Mouse (Mus musculus) naive thymus-derived CD4-positive, alpha-beta T cell, adult 2 months (primary cell): ENCODE measurements around the gene Gm21981.
"Not testable (repeated sequence)": the region's sequence is repeated elsewhere in the genome, so short reads cannot be mapped to it uniquely, and the experiment has no call there.

ENCODE experiments used
- DNase-seq: peaks from one replicate; pipeline ENCODE4 v3.0.0-alpha.2; 2011; ENCODE audit warnings: low read depth

Gm21981 gene

GRCm38 (mm10) chr17:47663009-47663713 lies 31.1 kb downstream of the Gm21981 start:
- DNase-seq = no peak

GRCm38 (mm10) chr17:47658741-47659243 lies 35.5 kb downstream of the Gm21981 start:
- DNase-seq = no peak

- DNase-seq = no peak
These were observed 36.4 kb downstream of the Gm21981 start for GRCm38 (mm10) chr17:47657901-47658300.

- no peak for DNase-seq
These were observed 38.6 kb downstream of the Gm21981 start for GRCm38 (mm10) chr17:47655697-47656096.

- DNase-seq = not testable (repeated sequence)
These were observed 39.9 kb downstream of the Gm21981 start for GRCm38 (mm10) chr17:47654346-47654745.

- no peak for DNase-seq
These were observed 42.3 kb downstream of the Gm21981 start for GRCm38 (mm10) chr17:47651953-47652352.

- DNase-seq = no peak
These were observed 45.3 kb downstream of the Gm21981 start for GRCm38 (mm10) chr17:47648966-47649365.

GRCm38 (mm10) chr17:47646683-47647082 lies 47.6 kb downstream of the Gm21981 start:
- DNase-seq = peak; percentile 80

GRCm38 (mm10) chr17:47642992-47643391 lies 51.3 kb downstream of the Gm21981 start:
- peak; percentile 17 for DNase-seq
